ENCODE assay signal across 8 mouse cellular contexts in genomic region chr11:61854211-61854987, GRCm38 (mm10). TPM values are rescaled to one million over a fixed set of nuclear protein-coding genes. Genes with fewer than 3 reads are reported as not detected.
A peak's percentile ranks its signal among the peaks of the same experiment; 100 is the strongest.
DNase-seq lines count a peak whose midpoint lies in the region; ATAC-seq lines count a peak whose summit lies in the region.

No protein-coding gene starts in this region.

- peak overlapping the region; percentile 90 for H3K4me2 ChIP-seq in intestine, embryonic 15.5 days (replicated peaks)

- peaks cover 6% of the 10 kb centered on the region; the same call in 1 of the 2 replicates for H3K4me1 ChIP-seq in intestine, embryonic 15.5 days (replicated peaks)

- peak overlapping the region; percentile 98 for H3K9ac ChIP-seq in intestine, embryonic 15.5 days

- no peaks in the 10 kb centered on the region for H3K27me3 ChIP-seq in intestine, embryonic 15.5 days (replicated peaks)

- DNase-seq in adrenal gland, adult 2 months: peak; percentile 93
- DNase-seq in embryo, embryonic 11 days: peak; percentile 88
- peak; percentile 83 for DNase-seq in gastrocnemius, postnatal 25 days
- DNase-seq in left cerebral cortex, postnatal 14 days (ENCODE audit: low spot score in 2 of 2): peak; percentile 85 to 87
- DNase-seq in right cerebral cortex, postnatal 14 days: peak; percentile 82
- DNase-seq in urinary bladder, postnatal 25 days (ENCODE audit: low spot score): peak; percentile 62

- H3K27ac ChIP-seq in intestine, embryonic 15.5 days: peak overlapping the region; percentile 86

- intact Hi-C loops in left cerebral cortex, postnatal 14 days (cut with DNase I): no loop called here

- H3K36me3 ChIP-seq in intestine, embryonic 15.5 days: no peaks in the 10 kb centered on the region

- no peaks in the 10 kb centered on the region for H3K9me3 ChIP-seq in intestine, embryonic 15.5 days

- ATAC-seq in intestine, embryonic 15.5 days: peak; percentile 88
- peak; percentile 93 for ATAC-seq in megakaryocyte-erythroid progenitor cell, adult 5-6 weeks (replicated peaks; ENCODE audit: low FRiP score, low TSS enrichment, poor library complexity, severe bottlenecking)

- whole genome bisulfite sequencing in intestine, embryonic 15.5 days: under 1% methylated on average over 87 of the region's 87 CpGs

- peak overlapping the region; percentile 99 for H3K4me3 ChIP-seq in intestine, embryonic 15.5 days (replicated peaks)

RNA-seq across cellular contexts. Expression of gene Ulk2, which starts 0.5 kb away (rescaled TPM):
- total RNA-seq in adrenal gland, adult 2 months (2021): 10 to 100 TPM; 36.3 to 38.6 TPM
- polyA plus RNA-seq in adrenal gland, adult 2 months (2012; rRNA removed): 44.1 and 50.9 TPM in 2 replicates
- total RNA-seq in gastrocnemius, postnatal 25 days (2021): 10 to 100 TPM; 66.8 to 72.2 TPM
- 9.6 and 9.7 TPM in 2 replicates for polyA plus RNA-seq in intestine, embryonic 15.5 days (2015; fragmentation: Nextera tagmentation; extraction: Ambion mirVana)
- total RNA-seq in left cerebral cortex, postnatal 14 days (2021): 100 to 1,000 TPM in 1 of 2 experiments, 10 to 100 TPM in 1; 94.8 to 103 TPM
- total RNA-seq in megakaryocyte-erythroid progenitor cell, adult 5-6 weeks (2014; fragmentation: Nextera tagmentation): 15.1 and 25.9 TPM in 2 replicates
- total RNA-seq in megakaryocyte-erythroid progenitor cell, adult 5-6 weeks (2017): 21.7 and 21.9 TPM in 2 replicates

Comparison
In these comparisons a context has a peak if more than half of its experiments do, and no peak if none do; other contexts are left out.
1. Peak in every context shown above with its lines: DNase-seq, ATAC-seq, H3K4me3 ChIP-seq and H3K27ac ChIP-seq.